Mouse (Mus musculus) stomach, postnatal 0 days (tissue): ENCODE data around the gene Prpf6. TPM values are rescaled to one million over a fixed set of nuclear protein-coding genes. Genes with fewer than 3 reads are reported as not detected.

Experiments
- ATAC-seq: fragments of 200-750 bp; cut with Nextera tagmentation; 2 replicates; pipeline ENCODE4 v1.8.0; 2017; ENCODE audit not compliant: low FRiP score, low TSS enrichment
- DNase-seq: peaks from one replicate; pipeline ENCODE4 v3.0.0-alpha.2; 2016; ENCODE audit warnings: low spot score
- H3K27ac ChIP-seq: fragments of 300-500 bp; sonication (generic); replicated peaks from 2 replicates; pipeline ENCODE4 v1.5.1; 2014; ENCODE audit warnings: mild to moderate bottlenecking, control low read depth
- H3K27me3 ChIP-seq: fragments of 300-500 bp; sonication (generic); 2 replicates; pipeline ENCODE4 v1.6.1; 2014; ENCODE audit warnings: low read length; ENCODE audit not compliant: control insufficient read depth, insufficient read depth
- H3K36me3 ChIP-seq: fragments of 300-500 bp; sonication (generic); 2 replicates; pipeline ENCODE4 v1.6.1; 2014; ENCODE audit warnings: low read length, mixed read lengths; ENCODE audit not compliant: control insufficient read depth, insufficient read depth
- H3K4me1 ChIP-seq: fragments of 300-500 bp; sonication (generic); replicated peaks from 2 replicates; pipeline ENCODE4 v1.6.1; 2014; ENCODE audit warnings: antibody characterized with exemption; ENCODE audit not compliant: control insufficient read depth, insufficient read depth
- H3K4me2 ChIP-seq: fragments of 300-500 bp; sonication (generic); replicated peaks from 2 replicates; pipeline ENCODE4 v1.6.1; 2014; ENCODE audit warnings: low read depth, mild to moderate bottlenecking, control low read depth, moderate library complexity
- H3K4me3 ChIP-seq: fragments of 300-500 bp; sonication (generic); 2 replicates; pipeline ENCODE4 v1.5.1; 2014; ENCODE audit warnings: low read depth, low read length, control low read depth
- H3K9ac ChIP-seq: fragments of 300-500 bp; sonication (generic); 2 replicates; pipeline ENCODE4 v1.6.1; 2014; ENCODE audit warnings: mild to moderate bottlenecking, low read length, control low read depth, mixed read lengths
- H3K9me3 ChIP-seq: fragments of 300-500 bp; sonication (generic); 2 replicates; pipeline ENCODE4 v1.6.1; 2016; ENCODE audit warnings: low read length; ENCODE audit not compliant: control insufficient read depth
- CTCF ChIP-seq: IDR thresholded peaks from 2 replicates; pipeline ENCODE4 v1.5.1; 2016; ENCODE audit warnings: antibody characterized with exemption, low read depth, mild to moderate bottlenecking, moderate library complexity
- EP300 ChIP-seq: optimal IDR thresholded peaks from 2 replicates; pipeline ENCODE3; 2016; ENCODE audit warnings: antibody characterized with exemption
- WGBS: fragments of 180-500 bp; shearing (Covaris S2); extraction: QIAGEN DNeasy Blood & Tissue Kit; methylation state at CpG from one replicate; pipeline ENCODE4 v1.1.7; 2014; 5-methylcytosine and 5-hydroxymethylcytosine counted together
- polyA plus RNA-seq: library from polyadenylated mRNA; unstranded; fragments of >200 nt; fragmentation: Nextera tagmentation; extraction: Ambion mirVana; gene quantifications from 2 replicates; pipeline ENCODE4 v1.2.1, GENCODE M21; 2015

Gene Prpf6
- 28.3 and 28.4 TPM in 2 replicates for polyA plus RNA-seq

GRCm38 (mm10) chr2:181591528-181592085 lies at the start of gene Prpf6:
Gene Prpf6, plus strand, starts transcription at chr2:181591868.
- H3K36me3 ChIP-seq = peaks cover 11% of the 10 kb centered on the region; the same call in 1 of the 2 replicates
- no peaks in the 10 kb centered on the region for H3K27me3 ChIP-seq
- ATAC-seq (peak; percentile 25), DNase-seq (no peak)
- WGBS = 5% methylated on average over 5 of the region's 5 CpGs
- H3K9me3 ChIP-seq = no peaks in the 10 kb centered on the region
- peak within 1 kb of the TSS; percentile 79 for H3K4me2 ChIP-seq
- TF ChIP-seq CTCF = no peak
- peak within 1 kb of the TSS; percentile 94 for H3K27ac ChIP-seq
- 0 out of 2 replicates have a peak, but pooled peaks cover 2% of the 10 kb centered on the region for H3K4me1 ChIP-seq
- H3K9ac ChIP-seq = peak within 1 kb of the TSS; percentile 96
- peak within 1 kb of the TSS; percentile 87 for H3K4me3 ChIP-seq

DNA sequence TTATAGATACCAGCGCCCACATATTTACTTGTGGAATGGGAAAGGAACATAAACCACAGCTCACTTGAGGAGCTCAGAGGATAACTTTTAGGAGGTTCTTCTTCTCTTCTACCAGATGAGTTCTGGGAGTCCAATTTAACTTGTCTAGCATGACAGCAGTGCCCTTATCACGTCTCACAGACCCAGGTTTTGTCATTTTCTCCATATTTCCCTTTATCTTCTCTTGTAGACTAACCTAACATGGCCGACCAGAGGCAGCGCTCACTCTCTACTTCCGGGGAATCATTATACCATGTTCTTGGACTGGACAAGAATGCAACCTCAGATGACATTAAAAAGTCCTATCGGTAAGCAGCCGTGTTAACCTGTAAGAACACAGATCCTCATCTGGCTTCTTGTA lies 45.5 kb upstream of the Prpf6 start:
- Histone ChIP-seq H3K36me3 (peaks cover 23% of the 10 kb centered on the region), H3K9me3 (no peaks in the 10 kb centered on the region), H3K4me3 (no peak overlapping the region), H3K4me1 (no peaks in the 10 kb centered on the region), H3K27ac (no peak overlapping the region), H3K9ac (no peak overlapping the region), H3K4me2 (no peak overlapping the region), H3K27me3 (no peaks in the 10 kb centered on the region)
- TF ChIP-seq EP300 (no peak), CTCF (no peak)
- 92% methylated on average over 7 of the region's 7 CpGs for WGBS
- DNase-seq (no peak), ATAC-seq (no peak)

DNA sequence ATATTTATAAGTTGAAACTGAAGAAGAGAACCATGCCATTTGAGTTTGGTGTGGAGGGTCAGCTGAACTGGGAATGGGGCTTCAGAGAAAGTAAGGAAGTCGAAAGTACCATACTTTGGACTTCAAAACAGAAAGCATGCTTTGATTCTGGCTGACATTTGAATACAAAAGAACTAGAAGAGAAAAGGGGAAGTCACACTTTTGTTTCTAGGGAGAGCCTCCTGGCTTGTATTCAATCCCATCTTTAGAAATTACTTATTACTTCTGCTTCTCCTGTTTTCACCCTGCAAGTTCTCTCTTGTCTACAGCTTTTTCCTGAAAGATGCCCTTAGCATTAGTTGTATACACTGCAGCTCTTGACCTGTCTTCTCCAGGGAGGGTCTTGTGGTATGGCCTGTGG lies 43.4 kb upstream of the Prpf6 start:
- Histone ChIP-seq H3K9ac (no peak overlapping the region), H3K27ac (no peak overlapping the region), H3K36me3 (peaks cover 23% of the 10 kb centered on the region), H3K27me3 (no peaks in the 10 kb centered on the region), H3K9me3 (no peaks in the 10 kb centered on the region), H3K4me2 (no peak overlapping the region), H3K4me1 (no peaks in the 10 kb centered on the region), H3K4me3 (no peak overlapping the region)
- no peak for TF ChIP-seq CTCF
- TF ChIP-seq EP300 = no peak
- 77% methylated on average over 1 of the region's 1 CpGs for WGBS
- ATAC-seq (no peak), DNase-seq (no peak)

DNA sequence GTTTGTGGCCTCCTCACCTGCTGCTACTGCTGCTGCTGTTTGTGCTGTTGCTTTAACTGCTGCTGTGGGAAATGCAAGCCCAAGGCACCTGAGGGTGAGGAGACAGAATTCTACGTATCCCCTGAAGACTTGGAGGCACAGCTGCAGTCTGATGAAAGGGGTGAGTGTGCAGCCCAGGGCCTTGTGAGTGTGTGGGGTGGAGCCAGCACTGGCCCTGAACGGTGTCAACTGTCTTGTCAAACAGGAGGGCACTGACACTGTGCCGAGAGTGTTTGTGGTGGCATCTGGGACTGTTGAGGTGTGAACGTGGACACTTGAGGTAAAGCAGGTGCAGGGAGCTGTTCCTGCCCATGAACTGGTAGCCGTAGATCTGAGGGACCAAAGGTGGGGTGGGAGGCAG lies 43.0 kb upstream of the Prpf6 start:
- no peaks in the 10 kb centered on the region for H3K4me1 ChIP-seq
- H3K36me3 ChIP-seq = peaks cover 23% of the 10 kb centered on the region
- H3K9ac ChIP-seq = no peak overlapping the region
- WGBS = 94% methylated on average over 5 of the region's 5 CpGs
- no peaks in the 10 kb centered on the region for H3K9me3 ChIP-seq
- no peak overlapping the region for H3K4me2 ChIP-seq
- no peaks in the 10 kb centered on the region for H3K27me3 ChIP-seq
- H3K27ac ChIP-seq = no peak overlapping the region
- H3K4me3 ChIP-seq = no peak overlapping the region
- DNase-seq = no peak
- no peak for TF ChIP-seq EP300
- TF ChIP-seq CTCF = no peak
- no peak for ATAC-seq

- H3K9ac ChIP-seq = no peak overlapping the region
- H3K27ac ChIP-seq = no peak overlapping the region
- no peak overlapping the region for H3K4me2 ChIP-seq
- no peaks in the 10 kb centered on the region for H3K9me3 ChIP-seq
- WGBS = 92% methylated on average over 2 of the region's 2 CpGs
- no peak for TF ChIP-seq EP300
- no peak for TF ChIP-seq CTCF
- no peak for DNase-seq
- no peak for ATAC-seq
- H3K4me1 ChIP-seq = no peaks in the 10 kb centered on the region
- H3K36me3 ChIP-seq = peaks cover 23% of the 10 kb centered on the region
- no peaks in the 10 kb centered on the region for H3K27me3 ChIP-seq
- no peak overlapping the region for H3K4me3 ChIP-seq
Observed at GRCm38 (mm10) chr2:181550233-181550632, 41.4 kb upstream of the Prpf6 start.

- Histone ChIP-seq H3K27me3 (no peaks in the 10 kb centered on the region), H3K4me2 (no peak overlapping the region), H3K9ac (no peak overlapping the region), H3K27ac (no peak overlapping the region), H3K4me3 (no peak overlapping the region), H3K4me1 (no peaks in the 10 kb centered on the region), H3K36me3 (peaks cover 14% of the 10 kb centered on the region), H3K9me3 (no peaks in the 10 kb centered on the region)
- no peak for DNase-seq
- ATAC-seq = no peak
- TF ChIP-seq EP300 = no peak
- no peak for TF ChIP-seq CTCF
Observed at GRCm38 (mm10) chr2:181553772-181554171, 37.9 kb upstream of the Prpf6 start.
